Mouse (Mus musculus) intestine, embryonic 16.5 days (tissue): ENCODE measurements around the gene Nlrp4e. TPM values are rescaled to one million over a fixed set of nuclear protein-coding genes. Genes with fewer than 3 reads are reported as not detected.
"Not testable (repeated sequence)": the region's sequence is repeated elsewhere in the genome, so short reads cannot be mapped to it uniquely, and the experiment has no call there.

Experiments
- ATAC-seq: fragments of 200-750 bp; cut with Nextera tagmentation; 2 replicates; pipeline ENCODE4 v1.8.0; 2017; ENCODE audit warnings: moderate TSS enrichment, moderate library complexity
- H3K27ac ChIP-seq: fragments of 300-500 bp; sonication (generic); 2 replicates; pipeline ENCODE4 v1.5.1; 2014; ENCODE audit warnings: mild to moderate bottlenecking, low read length
- H3K27me3 ChIP-seq: fragments of 300-500 bp; sonication (generic); replicated peaks from 2 replicates; pipeline ENCODE4 v1.6.1; 2014; ENCODE audit warnings: low read length, control low read depth, mixed read lengths; ENCODE audit not compliant: control insufficient read depth, insufficient read depth
- H3K36me3 ChIP-seq: fragments of 300-500 bp; sonication (generic); 2 replicates; pipeline ENCODE4 v1.6.1; 2014; ENCODE audit warnings: low read length, control low read depth; ENCODE audit not compliant: control insufficient read depth, insufficient read depth
- H3K4me1 ChIP-seq: fragments of 300-500 bp; sonication (generic); 2 replicates; pipeline ENCODE4 v1.6.1; 2014; ENCODE audit warnings: low read length, control low read depth, mixed read lengths; ENCODE audit not compliant: control insufficient read depth, insufficient read depth
- H3K4me2 ChIP-seq: fragments of 300-500 bp; sonication (generic); 2 replicates; pipeline ENCODE4 v1.6.1; 2014; ENCODE audit warnings: low read depth, low read length, control low read depth
- H3K4me3 ChIP-seq: fragments of 300-500 bp; sonication (generic); 2 replicates; pipeline ENCODE4 v1.5.1; 2014; ENCODE audit warnings: mild to moderate bottlenecking, low read length
- H3K9ac ChIP-seq: fragments of 300-500 bp; sonication (generic); 2 replicates; pipeline ENCODE4 v1.6.1; 2014; ENCODE audit warnings: low read depth, low read length
- H3K9me3 ChIP-seq: fragments of 300-500 bp; sonication (generic); 2 replicates; pipeline ENCODE4 v1.6.1; 2016; ENCODE audit warnings: low read length, control low read depth; ENCODE audit not compliant: control insufficient read depth
- WGBS: fragments of 180-500 bp; shearing (Covaris S2); extraction: QIAGEN DNeasy Blood & Tissue Kit; methylation state at CpG from one replicate; pipeline ENCODE4 v1.1.7; 2014; 5-methylcytosine and 5-hydroxymethylcytosine counted together
- microRNA-seq: library from miRNA; unstranded; fragments of <30 nt; microRNA quantifications from one replicate; pipeline ENCODE4, GENCODE M21; 2016
- polyA plus RNA-seq: library from polyadenylated mRNA; unstranded; fragments of >200 nt; fragmentation: Nextera tagmentation; extraction: Ambion mirVana; gene quantifications from 2 replicates; pipeline ENCODE4 v1.2.1, GENCODE M21; 2015

The Nlrp4e gene
- not detected in 2 replicates for polyA plus RNA-seq

DNA sequence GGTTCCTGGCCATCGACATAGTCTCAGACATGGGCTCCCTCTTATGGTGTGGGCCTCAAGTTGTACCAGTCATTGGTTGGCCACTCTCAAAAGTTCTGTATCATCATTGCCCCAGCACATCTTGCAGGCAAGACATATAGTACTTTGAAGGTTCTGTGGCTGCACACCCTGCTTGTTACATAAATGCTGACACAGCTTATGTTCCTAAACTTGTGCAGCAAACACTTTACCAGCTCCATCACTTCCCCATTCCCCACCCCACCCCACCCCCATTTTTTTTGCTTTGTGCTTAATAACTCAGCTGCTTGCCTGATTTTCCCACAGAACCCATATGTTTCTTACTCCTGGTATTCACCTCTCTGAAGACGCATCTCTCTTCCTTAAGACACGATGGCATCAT is at the start of gene Nlrp4e:
Gene Nlrp4e (plus strand): TSS at position 301 of the 400 bp plus-strand sequence.
- not testable (repeated sequence) for ATAC-seq

DNA sequence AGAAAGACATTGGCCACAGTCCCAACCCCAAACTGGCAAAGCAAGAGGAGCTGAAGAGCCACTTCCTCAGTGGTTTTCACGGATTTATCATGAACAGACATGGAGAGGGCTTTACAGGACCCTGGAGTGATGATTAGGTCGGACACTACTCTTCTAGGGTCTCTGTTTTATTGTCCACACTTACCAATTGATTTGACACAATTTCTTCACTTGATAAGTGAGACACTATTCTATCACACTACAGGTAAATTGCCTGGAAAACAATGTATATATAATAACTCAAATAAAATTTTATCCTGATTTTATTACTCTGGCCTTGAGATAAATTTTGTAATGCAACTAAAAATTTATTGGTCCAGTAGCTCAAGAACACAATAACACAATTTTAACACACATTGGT is 49.4 kb upstream of the Nlrp4e start, which contains the start of gene Vmn1r166:
Gene Vmn1r166 (minus strand): TSS at position 101 of the 400 bp plus-strand sequence.
- H3K27ac ChIP-seq, H3K9ac ChIP-seq, H3K4me1 ChIP-seq, ATAC-seq, H3K4me2 ChIP-seq, H3K36me3 ChIP-seq, H3K27me3 ChIP-seq, H3K4me3 ChIP-seq, H3K9me3 ChIP-seq: not testable (repeated sequence)
- WGBS = no CpG with 5 or more reads among the region's 2 CpGs

More for the DNA sequence above, at the start of gene Nlrp4e:
- 87% methylated on average over 3 of the region's 3 CpGs for WGBS
- not testable (repeated sequence) for H3K9ac ChIP-seq, H3K4me3 ChIP-seq, H3K27me3 ChIP-seq, H3K36me3 ChIP-seq, H3K27ac ChIP-seq, H3K4me1 ChIP-seq, H3K9me3 ChIP-seq, H3K4me2 ChIP-seq

DNA sequence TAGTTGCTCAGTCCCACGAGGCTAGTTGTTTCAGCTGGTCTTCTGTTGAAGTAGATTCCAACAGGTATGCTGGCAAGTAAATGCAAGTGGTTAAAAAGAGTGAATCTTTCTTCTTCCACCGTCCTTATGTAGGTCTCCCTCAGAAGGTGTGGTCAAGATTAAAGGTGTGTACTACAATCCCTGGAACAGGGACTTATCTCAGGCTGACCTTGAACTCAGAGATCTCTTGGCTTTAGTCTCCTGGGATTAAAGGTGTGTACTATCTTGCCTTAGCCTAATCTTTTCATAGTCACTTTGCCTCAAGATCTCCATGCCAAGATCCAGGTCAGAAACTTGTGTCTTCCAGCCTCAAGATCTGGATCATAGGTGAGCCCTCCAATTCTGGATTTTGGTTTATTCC is 22.2 kb upstream of the Nlrp4e start, which contains the start of gene Gm6902:
Gene Gm6902 (minus strand): TSS at position 101 of the 400 bp plus-strand sequence.
- not testable (repeated sequence) for H3K9ac ChIP-seq, H3K27ac ChIP-seq, H3K4me1 ChIP-seq, ATAC-seq, H3K9me3 ChIP-seq, H3K36me3 ChIP-seq, H3K27me3 ChIP-seq, H3K4me3 ChIP-seq, H3K4me2 ChIP-seq
- WGBS = no CpG with 5 or more reads among the region's 2 CpGs

DNA sequence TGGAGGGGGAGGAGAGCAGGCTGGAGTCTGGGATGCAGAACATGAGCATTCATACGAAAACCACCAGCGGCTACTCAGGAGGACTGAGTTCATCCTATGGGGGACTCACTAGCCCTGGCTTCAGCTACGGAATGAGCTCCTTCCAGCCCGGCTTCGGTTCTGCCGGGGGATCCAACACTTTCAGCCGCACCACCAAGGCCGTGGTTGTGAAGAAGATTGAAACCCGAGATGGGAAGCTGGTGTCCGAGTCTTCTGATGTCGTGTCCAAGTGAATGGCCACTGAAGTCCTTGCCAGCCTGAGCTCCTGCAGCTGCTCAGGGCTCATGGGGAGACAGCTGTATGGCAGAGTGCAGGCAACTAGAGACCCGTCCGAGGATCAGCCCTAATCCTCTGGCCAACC is 57.3 kb downstream of the Nlrp4e start:
- not testable (repeated sequence) for H3K27ac ChIP-seq, H3K9ac ChIP-seq, H3K4me2 ChIP-seq, H3K27me3 ChIP-seq, H3K4me1 ChIP-seq, H3K4me3 ChIP-seq, H3K36me3 ChIP-seq, ATAC-seq, H3K9me3 ChIP-seq
- WGBS = 95% methylated on average over 13 of the region's 13 CpGs

DNA sequence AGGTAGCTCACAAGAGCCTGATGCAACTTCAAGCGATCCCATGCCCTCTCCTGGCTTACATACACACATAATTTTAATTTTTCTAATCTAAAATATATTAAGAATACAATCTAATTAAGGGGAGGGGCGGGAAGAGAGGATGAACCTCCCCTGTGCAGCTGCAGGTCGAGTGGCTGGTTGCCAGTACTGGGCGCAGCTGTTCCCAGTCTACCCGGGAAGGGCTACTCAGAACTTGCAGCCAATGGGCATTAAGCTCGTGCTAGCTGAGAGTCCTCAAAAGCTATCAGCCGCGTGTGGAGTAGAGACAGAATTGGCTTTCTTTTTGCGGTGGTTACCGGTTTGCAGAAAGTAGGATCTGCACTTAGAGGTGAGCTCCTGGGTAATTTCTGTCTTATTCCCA is 84.6 kb downstream of the Nlrp4e start, which contains the start of gene Nlrp5:
Gene Nlrp5 (plus strand): TSS at position 301 of the 400 bp plus-strand sequence.
- no peaks in the 10 kb centered on the region for H3K4me1 ChIP-seq
- 0 out of 2 replicates have a peak, but pooled peaks cover 8% of the 10 kb centered on the region for H3K9me3 ChIP-seq
- no peaks in the 10 kb centered on the region for H3K36me3 ChIP-seq
- no peak for ATAC-seq
- no peaks in the 10 kb centered on the region for H3K27me3 ChIP-seq
- H3K4me3 ChIP-seq = no peak within 1 kb of the TSS
- no peak within 1 kb of the TSS for H3K9ac ChIP-seq
- no peak within 1 kb of the TSS for H3K27ac ChIP-seq
- WGBS = 69% methylated on average over 10 of the region's 10 CpGs
- H3K4me2 ChIP-seq = no peak within 1 kb of the TSS

Small RNAs within 50 kb of the gene (microRNA-seq; reads per million reads assigned to microRNA genes)
- gene Gm25196 = not detected

Other genes with a start within 250 kb of the Nlrp4e start
- gene Vmn1r163, start 245.7 kb upstream of the Nlrp4e start, polyA plus RNA-seq = not detected in 2 replicates
- not detected in 2 replicates for gene Gm8720, start 233.7 kb upstream of the Nlrp4e start, polyA plus RNA-seq
- gene Gm10662, start 156.7 kb upstream of the Nlrp4e start, polyA plus RNA-seq = not detected in 2 replicates
- gene Vmn1r165, start 83.9 kb upstream of the Nlrp4e start, polyA plus RNA-seq = not detected in 2 replicates
- gene Vmn1r166, start 49.5 kb upstream of the Nlrp4e start, polyA plus RNA-seq = not detected in 2 replicates
- gene Gm6902, start 22.3 kb upstream of the Nlrp4e start, polyA plus RNA-seq = not detected in 2 replicates
- not detected in 2 replicates for gene Nlrp5, start 84.7 kb downstream of the Nlrp4e start, polyA plus RNA-seq
- gene Vmn1r167, start 206.0 kb downstream of the Nlrp4e start, polyA plus RNA-seq = not detected in 2 replicates
- not detected in 2 replicates for gene Vmn1r168, start 238.5 kb downstream of the Nlrp4e start, polyA plus RNA-seq